Mouse (Mus musculus) heart, postnatal 10 days (tissue): ENCODE results near the gene Arhgdib. TPM values are rescaled to one million over a fixed set of nuclear protein-coding genes. Genes with fewer than 3 reads are reported as not detected.

Experiments
- DNase-seq, 2 experiments: peaks; one replicate each; pipeline ENCODE4 v3.0.0; 2021
- intact Hi-C: fragments of 180-260 bp; cut with DNase I; formaldehyde crosslinking; loops from one replicate; pipeline ENCODE4 v1.15.1; 2025
- total RNA-seq, 2 experiments: library from RNA; stranded (reverse); gene quantifications; 2 replicates each; pipeline ENCODE4 v1.2.3; 2021

Arhgdib gene
- total RNA-seq, 2 experiments from 2014 or later = 37.4 to 45.4 TPM

- intact Hi-C loops = no loop called here
- no peak for DNase-seq
Observed at GRCm38 (mm10) chr6:136954192-136954591, 12.5 kb upstream of the Arhgdib start.

GRCm38 (mm10) chr6:136952930-136953329 lies 11.2 kb upstream of the Arhgdib start:
- DNase-seq = no peak
- intact Hi-C loops = no loop called here

DNA sequence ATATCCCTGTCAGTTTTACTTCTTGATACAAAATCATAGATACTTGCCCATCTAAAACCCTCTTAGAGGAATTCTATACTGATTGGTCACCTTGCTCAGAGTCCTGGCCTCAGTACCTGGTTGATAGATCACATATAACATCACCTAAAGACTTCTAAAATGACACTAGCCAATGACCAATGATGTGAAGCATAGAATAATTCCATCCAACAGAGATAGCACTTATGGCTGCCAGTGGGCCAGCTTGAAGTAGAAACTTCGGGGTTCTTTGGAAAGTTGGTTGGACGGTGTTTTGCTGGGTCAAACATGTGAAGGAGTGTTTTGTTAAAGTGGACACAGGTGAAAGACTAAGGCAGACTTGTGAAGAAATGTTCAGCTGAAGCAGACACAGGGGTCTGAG lies 8.5 kb upstream of the Arhgdib start:
- DNase-seq = no peak
- intact Hi-C loops = no loop called here

DNA sequence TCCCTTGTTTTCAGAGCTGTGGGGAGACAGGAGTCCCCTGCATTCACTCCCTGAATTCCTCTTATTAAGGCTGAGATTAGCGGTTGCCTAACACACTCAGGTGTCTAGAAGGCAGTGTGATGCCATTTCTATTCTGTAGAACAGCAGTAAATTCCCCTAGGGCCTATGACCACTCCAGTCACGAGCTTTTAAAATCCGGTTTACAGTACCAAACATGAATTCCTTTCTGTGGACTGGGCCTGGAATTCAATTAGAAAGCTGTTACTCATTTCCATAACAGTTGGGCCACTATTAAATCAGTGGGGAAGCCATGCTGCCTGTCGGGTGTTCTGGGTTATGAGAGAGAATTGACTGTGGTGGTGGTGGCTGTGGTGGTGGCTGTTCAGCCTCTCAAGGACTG lies 6.0 kb upstream of the Arhgdib start:
- DNase-seq = no peak
- intact Hi-C loops = no loop called here

GRCm38 (mm10) chr6:136946943-136947342 lies 5.2 kb upstream of the Arhgdib start:
- no peak for DNase-seq
- intact Hi-C loops = no loop called here

GRCm38 (mm10) chr6:136946241-136946640 lies 4.5 kb upstream of the Arhgdib start:
- intact Hi-C loops = no loop called here
- DNase-seq = no peak

DNA sequence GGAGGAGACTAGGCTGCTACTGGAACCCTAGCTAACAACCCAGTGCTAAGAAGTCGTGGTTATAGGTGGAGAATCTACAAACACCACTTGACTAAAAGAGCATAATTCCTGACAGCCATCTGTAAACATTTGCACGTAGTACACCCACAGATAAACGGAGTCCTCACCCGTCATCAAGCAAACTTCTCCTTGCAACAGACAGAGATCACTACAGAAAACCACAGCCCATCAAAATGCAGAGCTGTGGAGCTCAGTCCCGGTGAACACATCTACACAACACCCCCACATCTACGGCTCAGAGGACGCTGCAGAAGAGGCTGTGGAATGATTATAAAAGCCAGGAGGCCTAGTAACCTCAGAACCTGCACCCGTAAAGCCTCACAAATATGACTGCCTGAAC lies 2.8 kb upstream of the Arhgdib start:
- intact Hi-C loops = no loop called here
- no peak for DNase-seq

DNA sequence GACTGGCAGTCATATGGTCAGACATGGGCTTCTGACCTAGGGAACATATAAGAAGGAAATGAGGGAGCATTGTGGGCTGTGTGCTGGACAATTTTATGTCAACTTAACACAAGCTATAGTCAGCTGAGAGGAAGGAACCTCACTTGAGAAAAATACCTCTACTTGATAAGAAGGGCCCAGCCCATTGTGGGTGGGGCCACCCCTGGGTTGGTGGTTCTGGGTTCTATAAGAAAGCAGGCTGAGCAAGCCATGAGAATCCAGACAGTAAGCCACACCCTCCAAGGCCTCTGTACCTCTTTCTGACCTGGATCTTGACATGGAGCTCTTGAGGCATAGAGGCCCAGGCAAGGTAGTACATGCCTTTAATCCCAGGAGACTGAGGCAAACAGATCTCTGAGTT lies 1.7 kb upstream of the Arhgdib start:
- intact Hi-C loops = no loop called here
- DNase-seq = no peak

- no peak for DNase-seq
- intact Hi-C loops = no loop called here
Observed at GRCm38 (mm10) chr6:136942280-136942679, 581 bp upstream of the Arhgdib start.

DNA sequence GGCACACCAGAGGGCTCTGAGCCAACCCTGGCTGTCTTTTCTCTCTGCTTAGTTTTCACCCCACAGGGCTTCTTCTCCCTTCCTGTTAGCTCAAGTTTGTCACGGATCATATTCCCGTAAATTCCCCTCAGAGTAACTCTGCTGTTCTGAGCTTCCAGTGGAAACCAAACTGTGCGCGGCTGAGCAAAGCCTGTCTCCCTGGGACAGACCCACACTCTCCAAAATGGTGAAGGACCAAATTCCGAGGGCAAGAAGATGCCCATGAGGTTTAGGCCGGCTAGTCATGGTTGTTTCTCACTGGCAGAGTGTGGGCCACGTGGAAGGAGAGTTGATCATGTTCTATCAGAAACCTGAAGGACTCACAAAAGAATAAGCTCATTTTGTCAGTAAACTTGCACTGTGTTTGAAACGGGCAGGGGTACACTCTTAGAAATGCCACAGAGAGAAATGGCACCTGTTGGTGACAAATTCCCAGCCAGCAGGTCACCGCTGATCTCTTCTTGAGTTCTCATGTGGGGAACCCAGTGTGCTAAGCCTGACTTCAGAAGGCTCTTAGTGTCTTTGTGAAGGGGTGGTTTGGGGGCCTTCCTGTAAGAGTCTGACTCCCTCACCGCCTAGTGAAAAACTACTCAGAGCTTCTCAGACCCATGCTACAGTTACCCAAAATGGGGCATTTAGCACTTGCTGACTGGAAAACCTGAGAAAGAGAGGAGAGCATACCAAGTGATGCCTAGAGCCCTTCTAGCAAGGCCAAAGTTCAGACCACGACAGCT lies 1.3 kb downstream of the Arhgdib start:
- DNase-seq = no peak
- intact Hi-C loops = no loop called here

GRCm38 (mm10) chr6:136939326-136940187 lies 2.1 kb downstream of the Arhgdib start:
- no peak for DNase-seq
- intact Hi-C loops = no loop called here

DNA sequence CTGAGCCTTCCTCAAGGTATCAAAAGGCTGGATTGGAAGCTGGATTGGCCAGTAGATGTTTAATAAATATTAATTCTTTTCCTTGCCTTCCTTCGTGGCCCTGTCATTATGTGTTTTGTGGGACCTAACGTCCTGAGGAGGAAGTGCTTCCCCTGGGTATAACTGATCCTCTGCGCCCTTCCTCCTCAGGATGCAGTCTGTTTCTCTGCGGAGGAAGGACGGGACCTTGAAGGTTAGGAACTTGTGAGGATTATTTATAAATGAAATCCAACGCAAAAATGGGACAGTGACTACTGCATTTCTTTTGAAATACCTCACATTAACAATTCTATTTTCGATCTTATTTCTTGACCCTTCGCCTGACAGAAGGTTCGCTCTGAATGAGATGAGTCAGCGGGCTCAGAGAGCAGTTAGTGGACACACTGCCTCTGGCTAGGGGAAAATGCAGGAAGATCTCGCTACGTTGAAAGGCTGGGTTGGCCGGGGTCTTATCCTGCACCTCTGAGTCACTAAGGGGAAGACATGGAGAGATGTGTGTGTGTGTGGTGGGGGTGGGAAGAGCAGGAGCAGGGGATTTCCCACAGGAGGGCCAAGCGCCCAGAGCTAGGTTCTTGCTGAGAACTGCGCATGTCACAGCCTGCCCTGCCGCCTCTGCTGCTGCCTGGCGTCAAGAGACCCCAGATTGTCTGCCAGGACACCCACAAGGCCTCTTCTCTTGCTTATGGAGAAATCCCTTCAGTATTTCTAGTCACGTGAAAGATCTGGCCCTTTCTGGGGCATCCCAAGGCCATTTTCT lies 3.2 kb downstream of the Arhgdib start:
- peak; percentile 48 to 55 for DNase-seq
- intact Hi-C loops = no loop called here

GRCm38 (mm10) chr6:136937117-136937516 lies 4.6 kb downstream of the Arhgdib start:
- intact Hi-C loops = no loop called here
- DNase-seq = no peak

GRCm38 (mm10) chr6:136936361-136936760 lies 5.3 kb downstream of the Arhgdib start:
- no peak for DNase-seq
- intact Hi-C loops = no loop called here

GRCm38 (mm10) chr6:136935233-136935632 lies 6.5 kb downstream of the Arhgdib start:
- no peak for DNase-seq
- intact Hi-C loops = no loop called here

GRCm38 (mm10) chr6:136934068-136934467 lies 7.6 kb downstream of the Arhgdib start:
- no peak for DNase-seq
- intact Hi-C loops = no loop called here

- DNase-seq = no peak
- intact Hi-C loops = no loop called here
Observed at GRCm38 (mm10) chr6:136931246-136931645, 10.5 kb downstream of the Arhgdib start.

- peak; percentile 53 to 58 for DNase-seq
- intact Hi-C loops = no loop called here
Observed at GRCm38 (mm10) chr6:136930677-136931076, 11.0 kb downstream of the Arhgdib start.

DNA sequence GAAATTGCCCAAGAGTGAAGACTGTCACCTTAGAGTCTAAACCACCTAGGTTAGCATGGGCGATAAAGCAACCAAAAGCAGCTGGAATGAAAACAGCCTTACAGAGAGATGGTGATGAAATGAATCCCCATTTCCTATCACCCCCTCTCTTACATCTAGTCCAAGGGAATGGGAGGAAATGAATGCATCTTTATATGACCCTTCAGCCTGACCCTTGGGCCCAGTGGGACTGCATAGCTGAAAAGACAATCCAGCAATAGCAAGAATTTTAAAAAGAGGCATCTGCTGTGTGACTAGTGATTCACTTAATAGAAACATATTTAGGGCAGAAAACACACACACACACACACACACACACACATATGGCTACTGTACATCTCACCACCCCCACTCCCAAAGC lies 14.1 kb downstream of the Arhgdib start:
- peak; percentile 36 to 43 for DNase-seq
- intact Hi-C loops = no loop called here

DNA sequence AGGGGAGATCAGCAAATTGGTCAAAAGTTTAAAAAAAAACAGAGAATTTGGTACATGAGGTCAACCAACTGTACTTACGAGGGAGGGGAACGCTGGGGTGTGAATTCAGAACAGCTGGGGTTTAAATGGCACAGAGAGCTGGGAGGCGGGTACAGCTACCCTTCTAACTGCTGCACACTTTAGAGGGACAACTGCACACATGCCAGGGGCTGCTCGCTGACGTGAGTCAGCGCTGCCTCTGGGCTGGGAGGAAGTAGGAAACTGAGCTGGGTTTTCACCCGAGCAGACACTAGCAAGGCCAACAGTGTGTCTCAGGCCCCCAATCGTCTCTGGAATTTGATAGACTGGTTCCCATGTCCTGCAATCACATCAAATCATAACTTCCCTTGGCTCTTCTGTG lies 16.6 kb downstream of the Arhgdib start:
- intact Hi-C loops = no loop called here
- DNase-seq = no peak

- DNase-seq = no peak
- intact Hi-C loops = loop anchor here (5.0 kb wide), 1 partner anchor 44 kb away; no protein-coding TSS in a partner anchor
Observed at GRCm38 (mm10) chr6:136923532-136923931, 18.2 kb downstream of the Arhgdib start, which contains the start of gene Pde6h. Gene Pde6h (plus strand): TSS chr6:136923832.
